Mouse (Mus musculus) left cerebral cortex, postnatal 4 days (tissue): ENCODE results near the gene Sh3d19. TPM values are rescaled to one million over a fixed set of nuclear protein-coding genes. Genes with fewer than 3 reads are reported as not detected.

ENCODE experiments used
- DNase-seq: peaks from one replicate; pipeline ENCODE4 v3.0.0-alpha.2; 2022
- intact Hi-C: fragments of 180-260 bp; cut with DNase I; formaldehyde crosslinking; loops from one replicate; pipeline ENCODE4 v1.15.1; 2025
- total RNA-seq, 2 experiments: library from RNA; stranded (reverse); gene quantifications; 2 replicates each; pipeline ENCODE4 v1.2.3; 2021

Gene Sh3d19
- 10 to 100 TPM; 64.4 to 72.2 TPM for total RNA-seq

- intact Hi-C loops = no loop called here
These were observed at the start of gene Sh3d19 for GRCm38 (mm10) chr3:85970742-85971598. TSS of gene Sh3d19 (plus strand) at chr3:85971109.

GRCm38 (mm10) chr3:85922331-85922730 lies 48.6 kb upstream of the Sh3d19 start:
- intact Hi-C loops = loop anchor here (5.0 to 10.0 kb wide), 2 partner anchors 202 to 995 kb away; no protein-coding TSS in a partner anchor
- peak; percentile 21 for DNase-seq

More at GRCm38 (mm10) chr3:85970742-85971598, at the start of gene Sh3d19:
- DNase-seq = peak; percentile 75

GRCm38 (mm10) chr3:85923343-85923742 lies 47.6 kb upstream of the Sh3d19 start:
- intact Hi-C loops = loop anchor here (5.0 to 10.0 kb wide), 2 partner anchors 201 to 996 kb away; no protein-coding TSS in a partner anchor
- DNase-seq = no peak

DNA sequence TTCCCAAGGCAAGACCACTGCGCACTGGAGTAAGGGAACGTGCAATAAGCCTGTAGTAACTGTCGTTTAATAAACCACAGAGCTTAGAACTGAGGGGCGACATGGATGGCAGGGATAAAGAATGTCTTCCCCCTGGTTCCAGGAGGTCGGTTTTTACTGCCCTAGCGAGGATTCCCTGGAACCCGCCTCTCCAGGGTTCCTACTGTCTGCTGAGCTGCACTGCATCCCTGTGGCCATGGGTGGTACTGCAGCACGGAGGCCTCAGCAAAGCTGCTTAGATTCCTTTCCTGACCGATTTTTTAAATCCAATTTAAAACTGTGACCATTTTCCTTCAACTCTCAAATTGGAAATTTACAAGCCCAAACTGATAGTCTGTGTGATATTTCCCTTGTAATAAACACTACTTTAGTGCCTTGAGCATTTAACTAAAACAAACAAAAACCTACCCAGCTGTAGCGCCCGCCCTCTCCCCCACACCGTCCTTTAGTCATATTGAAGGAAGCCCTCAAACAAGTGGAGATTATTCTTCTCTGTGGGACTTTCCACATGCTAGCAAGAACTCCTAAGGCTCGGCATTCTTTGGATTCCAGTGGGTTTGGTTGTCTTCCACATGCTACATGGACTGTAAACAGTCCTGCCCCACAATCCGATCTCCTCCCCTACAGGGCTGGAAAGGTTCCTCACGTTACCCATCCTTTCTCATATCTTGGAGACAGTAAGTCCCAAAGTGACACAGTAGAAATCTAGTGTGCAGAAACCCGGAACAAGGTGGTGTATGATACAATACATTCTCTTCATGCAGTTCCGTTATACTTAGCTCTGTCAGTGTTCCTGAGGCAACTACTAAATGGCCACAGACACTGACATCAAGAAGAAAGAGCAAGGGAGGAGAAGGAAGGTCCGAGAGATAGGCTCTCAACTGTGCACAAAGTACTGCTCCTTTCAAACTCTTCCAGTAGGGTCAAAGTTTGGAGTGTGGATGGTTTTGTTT lies 46.7 kb upstream of the Sh3d19 start:
- intact Hi-C loops = loop anchor here (5.0 to 10.0 kb wide), 2 partner anchors 201 to 997 kb away; no protein-coding TSS in a partner anchor
- peak; percentile 81 for DNase-seq

- intact Hi-C loops = loop anchor here (10.0 kb wide), 1 partner anchor 198 kb away; no protein-coding TSS in a partner anchor
- DNase-seq = no peak
These were observed 43.6 kb upstream of the Sh3d19 start for GRCm38 (mm10) chr3:85927296-85927695.

GRCm38 (mm10) chr3:85928140-85928611 lies 42.7 kb upstream of the Sh3d19 start:
- intact Hi-C loops = loop anchor here (10.0 kb wide), 1 partner anchor 197 kb away; no protein-coding TSS in a partner anchor
- DNase-seq = peak; percentile 24

DNA sequence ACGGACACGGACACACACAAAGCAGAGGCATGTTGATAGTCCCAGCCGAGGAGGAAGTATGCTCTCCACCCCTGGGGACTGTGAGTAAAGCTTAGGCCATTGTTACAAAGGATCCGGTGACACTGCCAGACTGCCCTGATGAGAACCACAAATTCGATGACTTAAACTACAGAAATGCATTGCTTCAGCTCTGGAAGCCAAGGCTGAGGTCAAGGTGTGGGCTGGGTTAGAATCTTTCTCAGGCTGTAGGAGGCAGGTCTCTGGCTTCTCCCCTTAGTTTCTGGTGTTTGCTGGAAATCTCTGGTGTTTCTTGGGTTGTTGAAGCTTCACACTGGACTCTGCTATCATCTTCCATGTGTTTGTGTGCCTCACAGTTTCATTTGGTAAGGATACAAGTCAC lies 41.2 kb upstream of the Sh3d19 start:
- intact Hi-C loops = loop anchor here (10.0 kb wide), 1 partner anchor 195 kb away; no protein-coding TSS in a partner anchor

DNA sequence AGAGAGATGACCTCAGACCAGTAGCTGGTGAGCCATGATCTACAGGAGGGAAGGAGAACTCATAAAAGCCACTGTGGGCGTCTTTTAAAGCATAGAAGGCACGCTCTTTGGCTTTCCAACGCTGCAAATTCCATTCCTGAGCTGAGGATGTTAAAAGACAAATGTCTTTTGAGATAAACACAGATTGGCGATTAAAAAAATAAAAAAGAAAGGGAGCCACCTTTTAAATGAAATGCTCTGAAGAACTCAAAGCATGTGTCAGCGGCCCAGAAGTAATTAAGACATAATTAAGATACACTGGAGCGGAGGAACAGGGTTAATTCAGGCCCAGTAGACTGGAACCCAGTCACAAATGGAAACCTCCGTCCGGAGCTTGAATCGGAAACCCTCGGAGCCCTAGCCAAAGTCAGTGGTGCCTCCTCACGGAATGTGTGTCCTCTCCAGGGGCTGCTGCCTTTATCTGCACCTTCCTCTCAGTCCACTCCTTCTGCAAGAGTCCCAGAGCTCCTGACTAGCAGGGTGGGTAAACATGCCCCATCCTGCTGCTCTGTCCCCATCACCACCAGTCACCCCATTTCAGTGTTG lies 40.1 kb upstream of the Sh3d19 start:
- intact Hi-C loops = no loop called here
- no peak for DNase-seq

More for the DNA sequence above, 41.2 kb upstream of the Sh3d19 start:
- DNase-seq = no peak

- DNase-seq = no peak
- intact Hi-C loops = no loop called here
These were observed 39.0 kb upstream of the Sh3d19 start for GRCm38 (mm10) chr3:85931859-85932258.

GRCm38 (mm10) chr3:85933586-85933985 lies 37.3 kb upstream of the Sh3d19 start:
- DNase-seq = no peak
- intact Hi-C loops = no loop called here

DNA sequence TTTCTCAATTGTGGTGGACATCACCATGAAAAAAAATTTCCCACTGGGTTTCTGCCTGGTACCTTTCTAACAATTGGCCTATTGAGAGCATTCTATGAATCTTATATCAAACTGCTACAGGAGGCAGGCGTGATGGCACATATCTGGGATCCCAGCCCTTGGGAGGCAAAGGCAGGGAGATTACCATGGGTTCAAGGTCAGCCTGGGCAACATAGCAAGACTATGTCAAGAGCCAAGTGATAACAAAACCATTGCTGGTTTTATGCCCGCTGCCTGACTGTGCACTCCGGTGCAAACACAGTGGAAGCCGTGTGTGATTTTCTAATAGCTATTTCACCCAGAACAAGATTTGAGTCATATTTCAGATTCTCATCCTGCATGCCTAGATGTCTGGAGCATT lies 20.0 kb upstream of the Sh3d19 start:
- intact Hi-C loops = no loop called here

GRCm38 (mm10) chr3:85952696-85953283 lies 18.1 kb upstream of the Sh3d19 start:
- DNase-seq = no peak
- intact Hi-C loops = no loop called here

More for the DNA sequence above, 20.0 kb upstream of the Sh3d19 start:
- DNase-seq = no peak

DNA sequence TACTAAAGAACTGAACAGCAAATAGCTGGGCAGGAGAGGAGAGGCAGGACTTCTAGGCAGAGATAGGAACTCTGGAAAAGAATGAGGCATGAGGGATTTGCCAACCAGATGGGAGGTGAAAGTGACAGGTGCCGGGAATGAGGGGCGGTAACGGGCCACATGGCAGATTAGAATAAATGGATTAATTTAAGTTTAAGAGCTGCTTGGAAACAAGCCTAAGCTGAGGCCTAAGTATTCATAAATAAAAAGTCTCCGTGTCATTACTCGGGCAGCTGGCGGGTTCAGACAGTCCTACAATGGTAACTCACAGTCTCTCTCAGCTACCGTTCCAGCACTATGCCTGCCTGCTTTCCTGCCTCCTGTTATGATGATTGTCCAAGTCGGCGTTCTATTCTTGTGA lies 15.6 kb upstream of the Sh3d19 start:
- intact Hi-C loops = no loop called here
- no peak for DNase-seq

GRCm38 (mm10) chr3:85955704-85956103 lies 15.2 kb upstream of the Sh3d19 start:
- intact Hi-C loops = no loop called here

DNA sequence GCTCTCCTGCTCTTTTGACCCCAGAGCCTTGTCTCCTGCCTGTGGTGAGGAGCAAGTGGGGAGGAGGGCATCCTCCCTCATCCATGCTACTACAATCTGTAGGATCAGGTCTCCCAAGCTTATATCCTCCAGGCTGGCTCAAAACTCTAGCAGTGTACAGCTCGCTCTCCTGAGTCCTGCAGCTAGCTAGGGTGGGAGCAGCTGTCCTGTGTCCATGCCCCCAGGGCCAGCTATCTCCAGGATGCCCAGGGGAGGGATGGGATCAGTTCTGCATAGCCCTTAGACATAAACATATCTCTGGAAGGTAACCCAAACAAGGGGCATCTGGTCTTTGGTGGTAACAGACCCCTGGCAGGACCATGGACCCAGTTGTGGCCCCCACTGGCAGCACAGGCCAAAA lies 11.2 kb upstream of the Sh3d19 start:
- DNase-seq = no peak
- intact Hi-C loops = no loop called here

More at GRCm38 (mm10) chr3:85955704-85956103, 15.2 kb upstream of the Sh3d19 start:
- DNase-seq = no peak

- DNase-seq = no peak
- intact Hi-C loops = no loop called here
These were observed 9.8 kb upstream of the Sh3d19 start for GRCm38 (mm10) chr3:85961134-85961533.

DNA sequence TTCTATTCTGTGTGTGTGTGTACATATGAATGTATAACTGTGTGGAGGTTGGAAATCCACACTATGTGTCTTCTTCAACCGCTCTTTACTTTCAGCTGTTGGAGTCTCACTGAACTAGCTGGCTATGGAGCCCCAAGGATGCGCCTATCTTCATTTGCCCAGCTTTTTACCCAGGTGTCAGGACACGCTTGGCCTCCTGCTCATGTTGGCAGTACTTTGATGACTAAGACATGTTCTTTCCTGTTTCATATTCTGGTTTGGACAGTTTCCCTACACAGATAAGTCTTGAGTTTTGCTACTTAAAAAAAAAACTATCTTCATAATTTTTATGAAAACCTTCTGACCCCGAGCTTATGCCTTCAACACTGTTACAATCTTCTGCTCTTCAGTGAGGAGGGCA lies 5.4 kb upstream of the Sh3d19 start:
- DNase-seq = no peak
- intact Hi-C loops = no loop called here

GRCm38 (mm10) chr3:85969040-85969439 lies 1.9 kb upstream of the Sh3d19 start:
- DNase-seq = no peak
- intact Hi-C loops = no loop called here

DNA sequence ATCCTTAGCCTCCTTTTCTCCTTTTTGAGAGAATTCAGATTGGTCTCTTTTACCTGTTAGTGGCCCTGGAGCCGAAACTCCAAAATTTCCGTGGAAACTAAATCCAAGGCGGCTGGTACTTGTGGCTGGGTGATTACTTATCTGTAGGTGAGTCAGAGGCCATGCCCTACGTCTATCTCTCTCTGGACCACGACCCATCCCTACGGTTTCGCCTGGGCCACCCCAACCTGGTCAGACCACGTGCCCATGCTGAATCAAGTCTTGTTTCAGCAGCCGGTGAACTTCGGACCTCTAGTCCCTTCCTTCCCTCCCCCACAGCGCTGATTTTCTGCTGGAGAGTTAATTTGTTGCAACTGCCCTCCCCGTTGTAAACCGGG lies 678 bp downstream of the Sh3d19 start:
- intact Hi-C loops = no loop called here
- DNase-seq = peak; percentile 11
